Mouse (Mus musculus) MN1 (cell line): Measurements from ENCODE around the gene Kctd17.

Source experiments
- DNase-seq: peaks from one replicate; pipeline ENCODE4 v3.0.0-alpha.2; 2016; ENCODE audit warnings: low spot score

Kctd17 gene

GRCm38 (mm10) chr15:78414157-78414556 lies 14.2 kb upstream of the Kctd17 start:
- DNase-seq = no peak

GRCm38 (mm10) chr15:78416937-78417336 lies 11.4 kb upstream of the Kctd17 start:
- DNase-seq = no peak

GRCm38 (mm10) chr15:78420395-78420794 lies 8.0 kb upstream of the Kctd17 start:
- no peak for DNase-seq

GRCm38 (mm10) chr15:78422046-78422956 lies 6.1 kb upstream of the Kctd17 start:
- peak; percentile 92 for DNase-seq

GRCm38 (mm10) chr15:78424507-78424906 lies 3.9 kb upstream of the Kctd17 start:
- DNase-seq = no peak

GRCm38 (mm10) chr15:78425230-78425629 lies 3.1 kb upstream of the Kctd17 start:
- DNase-seq = no peak

- no peak for DNase-seq
These were observed 735 bp downstream of the Kctd17 start for GRCm38 (mm10) chr15:78429139-78429459.

- DNase-seq = no peak
These were observed 1.7 kb downstream of the Kctd17 start for GRCm38 (mm10) chr15:78429871-78430622.

GRCm38 (mm10) chr15:78430874-78431273 lies 2.5 kb downstream of the Kctd17 start:
- DNase-seq = no peak

GRCm38 (mm10) chr15:78431541-78432121 lies 3.3 kb downstream of the Kctd17 start:
- DNase-seq = no peak

GRCm38 (mm10) chr15:78434896-78435520 lies 6.6 kb downstream of the Kctd17 start:
- DNase-seq = peak; percentile 68

- no peak for DNase-seq
These were observed 7.3 kb downstream of the Kctd17 start for GRCm38 (mm10) chr15:78435681-78436080.

- peak; percentile 94 for DNase-seq
These were observed 8.2 kb downstream of the Kctd17 start for GRCm38 (mm10) chr15:78436380-78437192.

- peak; percentile 77 for DNase-seq
These were observed 9.1 kb downstream of the Kctd17 start for GRCm38 (mm10) chr15:78437237-78438017.

- DNase-seq = no peak
These were observed 9.6 kb downstream of the Kctd17 start for GRCm38 (mm10) chr15:78438018-78438394.

GRCm38 (mm10) chr15:78438505-78438904 lies 10.1 kb downstream of the Kctd17 start:
- no peak for DNase-seq

- DNase-seq = no peak
These were observed 10.6 kb downstream of the Kctd17 start for GRCm38 (mm10) chr15:78438973-78439372.

GRCm38 (mm10) chr15:78442231-78442630 lies 13.9 kb downstream of the Kctd17 start:
- no peak for DNase-seq

- no peak for DNase-seq
These were observed 15.5 kb downstream of the Kctd17 start for GRCm38 (mm10) chr15:78443857-78444256.

- no peak for DNase-seq
These were observed 18.8 kb downstream of the Kctd17 start for GRCm38 (mm10) chr15:78447121-78447520.
